Mouse (Mus musculus) left cerebral cortex, postnatal 10 days (tissue): ENCODE measurements at regions not wholly inside any gene's neighbourhood (a gene's known extent, or its start where the extent isn't known, plus 50 kb on each side); places are given as distances from the start of the nearest gene placed in this dataset.

Experiments used
- DNase-seq, 2 experiments: peaks; one replicate each; pipeline ENCODE4 v3.0.0; 2021 to 2022; ENCODE audit warnings: low spot score in 2 of 2, mixed read lengths in 1 of 2; ENCODE audit errors: extremely low spot score in 1 of 2
- intact Hi-C: fragments of 180-260 bp; cut with DNase I; formaldehyde crosslinking; loops from one replicate; pipeline ENCODE4 v1.15.1; 2025

GRCm38 (mm10) chr1:167979187-167979586 lies 290.1 kb downstream of the Lmx1a start:
- intact Hi-C loops, result no loop called here
- no peak for DNase-seq

GRCm38 (mm10) chr1:167979588-167979987 lies 290.6 kb downstream of the Lmx1a start:
- intact Hi-C loops, result no loop called here
- DNase-seq, result no peak

GRCm38 (mm10) chr1:167981292-167981691 lies 292.3 kb downstream of the Lmx1a start:
- no peak for DNase-seq
- intact Hi-C loops, result no loop called here

- intact Hi-C loops, result no loop called here
- no peak for DNase-seq
These were observed 318.4 kb downstream of the Lmx1a start for GRCm38 (mm10) chr1:168007456-168007855.

GRCm38 (mm10) chr1:168008216-168008615 lies 319.2 kb downstream of the Lmx1a start:
- DNase-seq, result peak in 1 of 2 experiments; percentile 5
- intact Hi-C loops, result no loop called here

- no peak for DNase-seq
- intact Hi-C loops, result no loop called here
These were observed 321.4 kb downstream of the Lmx1a start for GRCm38 (mm10) chr1:168010416-168010815.

- intact Hi-C loops, result no loop called here
- no peak for DNase-seq
These were observed 323.0 kb downstream of the Lmx1a start for GRCm38 (mm10) chr1:168012069-168012468.

- intact Hi-C loops, result no loop called here
- DNase-seq, result no peak
These were observed 323.6 kb downstream of the Lmx1a start for GRCm38 (mm10) chr1:168012611-168013010.

- no peak for DNase-seq
- intact Hi-C loops, result no loop called here
These were observed 327.4 kb downstream of the Lmx1a start for GRCm38 (mm10) chr1:168016375-168016890.

- intact Hi-C loops, result no loop called here
- DNase-seq, result no peak
These were observed 337.4 kb downstream of the Lmx1a start for GRCm38 (mm10) chr1:168026481-168026880.

- no peak for DNase-seq
- intact Hi-C loops, result no loop called here
These were observed 355.7 kb downstream of the Lmx1a start for GRCm38 (mm10) chr1:168044765-168045164.

GRCm38 (mm10) chr1:168046347-168046746 lies 357.3 kb downstream of the Lmx1a start:
- intact Hi-C loops, result no loop called here
- DNase-seq, result peak; percentile 30 to 37

GRCm38 (mm10) chr1:168046749-168047148 lies 357.7 kb downstream of the Lmx1a start:
- intact Hi-C loops, result no loop called here
- no peak for DNase-seq

- intact Hi-C loops, result no loop called here
- DNase-seq, result no peak
These were observed 360.9 kb downstream of the Lmx1a start for GRCm38 (mm10) chr1:168049965-168050364.

GRCm38 (mm10) chr1:168056479-168056878 lies 367.4 kb downstream of the Lmx1a start:
- intact Hi-C loops, result no loop called here
- no peak for DNase-seq

- intact Hi-C loops, result no loop called here
- DNase-seq, result no peak
These were observed 368.4 kb downstream of the Lmx1a start for GRCm38 (mm10) chr1:168057479-168057878.

GRCm38 (mm10) chr1:168058769-168059168 lies 369.7 kb downstream of the Lmx1a start:
- intact Hi-C loops, result no loop called here
- DNase-seq, result no peak

- no peak for DNase-seq
- intact Hi-C loops, result no loop called here
These were observed 367.9 kb downstream of the Pbx1 start for GRCm38 (mm10) chr1:168064065-168064664.

- intact Hi-C loops, result no loop called here
- no peak for DNase-seq
These were observed 366.4 kb downstream of the Pbx1 start for GRCm38 (mm10) chr1:168065598-168066041.

- DNase-seq, result no peak
- intact Hi-C loops, result no loop called here
These were observed 365.3 kb downstream of the Pbx1 start for GRCm38 (mm10) chr1:168066810-168067209.
